Mouse (Mus musculus): Measurements from ENCODE around the gene Jkamp.
"Not testable (repeated sequence)": the region's sequence is repeated elsewhere in the genome, so short reads cannot be mapped to it uniquely, and the experiment has no call there.

The Jkamp gene

GRCm38 (mm10) chr12:72085329-72086165, at the start of gene Jkamp, which contains the start of gene L3hypdh:
TSS of gene Jkamp (plus strand) at chr12:72085589.
TSS of gene L3hypdh (minus strand) at chr12:72085439.
- DNase-seq (ENCODE audit: low spot score in 2 of 2) = peak; percentile 97 to 98

- DNase-seq (ENCODE audit: low spot score in 2 of 2) = no peak
These were observed 49.2 kb upstream of the Jkamp start for GRCm38 (mm10) chr12:72036097-72036661.

- no peak for DNase-seq (ENCODE audit: low spot score in 2 of 2)
These were observed 48.3 kb upstream of the Jkamp start for GRCm38 (mm10) chr12:72037049-72037448.

GRCm38 (mm10) chr12:72038866-72039265, 46.5 kb upstream of the Jkamp start:
- no peak for DNase-seq (ENCODE audit: low spot score in 2 of 2)

GRCm38 (mm10) chr12:72039501-72039900, 45.9 kb upstream of the Jkamp start:
- no peak for DNase-seq (ENCODE audit: low spot score in 2 of 2)

- no peak for DNase-seq (ENCODE audit: low spot score in 2 of 2)
These were observed 44.2 kb upstream of the Jkamp start for GRCm38 (mm10) chr12:72041238-72041637.

GRCm38 (mm10) chr12:72047513-72047912, 37.9 kb upstream of the Jkamp start:
- DNase-seq (ENCODE audit: low spot score in 2 of 2) = no peak

GRCm38 (mm10) chr12:72050156-72050555, 35.2 kb upstream of the Jkamp start:
- DNase-seq (ENCODE audit: low spot score in 2 of 2) = not testable (repeated sequence)

- DNase-seq (ENCODE audit: low spot score in 2 of 2) = no peak
These were observed 34.6 kb upstream of the Jkamp start for GRCm38 (mm10) chr12:72050821-72051220.

- no peak for DNase-seq (ENCODE audit: low spot score in 2 of 2)
These were observed 32.8 kb upstream of the Jkamp start for GRCm38 (mm10) chr12:72052571-72052970.

- no peak for DNase-seq (ENCODE audit: low spot score in 2 of 2)
These were observed 32.1 kb upstream of the Jkamp start for GRCm38 (mm10) chr12:72053303-72053702.

- no peak for DNase-seq (ENCODE audit: low spot score in 2 of 2)
These were observed 31.5 kb upstream of the Jkamp start for GRCm38 (mm10) chr12:72053851-72054250.

GRCm38 (mm10) chr12:72057780-72058179, 27.6 kb upstream of the Jkamp start:
- no peak for DNase-seq (ENCODE audit: low spot score in 2 of 2)

- no peak for DNase-seq (ENCODE audit: low spot score in 2 of 2)
These were observed 15.6 kb upstream of the Jkamp start for GRCm38 (mm10) chr12:72069626-72070326.

- peak; percentile 61 to 85 for DNase-seq (ENCODE audit: low spot score in 2 of 2)
These were observed 14.8 kb upstream of the Jkamp start, which contains the start of gene Gpr135 for GRCm38 (mm10) chr12:72070327-72071269. TSS of gene Gpr135 (minus strand) at chr12:72071125.

GRCm38 (mm10) chr12:72078248-72078647, 7.1 kb upstream of the Jkamp start:
- DNase-seq (ENCODE audit: low spot score in 2 of 2) = no peak

GRCm38 (mm10) chr12:72081961-72082360, 3.4 kb upstream of the Jkamp start:
- no peak for DNase-seq (ENCODE audit: low spot score in 2 of 2)

GRCm38 (mm10) chr12:72082370-72082769, 3.0 kb upstream of the Jkamp start:
- DNase-seq (ENCODE audit: low spot score in 2 of 2) = no peak

- no peak for DNase-seq (ENCODE audit: low spot score in 2 of 2)
These were observed 2.1 kb upstream of the Jkamp start for GRCm38 (mm10) chr12:72083265-72083664.

- DNase-seq (ENCODE audit: low spot score in 2 of 2) = no peak
These were observed 947 bp upstream of the Jkamp start for GRCm38 (mm10) chr12:72084261-72085023.

GRCm38 (mm10) chr12:72085024-72085328, 413 bp upstream of the Jkamp start:
- no peak for DNase-seq (ENCODE audit: low spot score in 2 of 2)

Data from spleen, postnatal 4 days (tissue).